31 mouse cellular contexts compared by ENCODE assay signal in genomic region chr17:85780477-85780876, GRCm38 (mm10).
"Had no signal": no experiment of that assay in that cellular context is flagged by ENCODE, and none has a peak within 500 bp of the region (broad histone marks: within the 10 kb centered on the region; RNA-seq: fewer than 3 reads in every experiment).

No protein-coding gene starts in this region.

- H3K9me3 ChIP-seq: limb, embryonic 10.5 days; limb, embryonic 12.5 days; limb, embryonic 15.5 days; liver, embryonic 12.5 days; liver, embryonic 13.5 days; liver, embryonic 15.5 days; lung, embryonic 15.5 days; midbrain, embryonic 10.5 days; midbrain, embryonic 12.5 days; midbrain, embryonic 13.5 days; midbrain, embryonic 15.5 days; neural tube, embryonic 12.5 days; neural tube, embryonic 13.5 days had no signal

- H3K27ac ChIP-seq: left cerebral cortex, adult 2 months; limb, embryonic 10.5 days; limb, embryonic 12.5 days; limb, embryonic 13.5 days; limb, embryonic 15.5 days; liver, embryonic 12.5 days; liver, embryonic 13.5 days; liver, embryonic 15.5 days; lung, embryonic 15.5 days; macrophage; midbrain, embryonic 10.5 days; midbrain, embryonic 12.5 days; midbrain, embryonic 13.5 days; midbrain, embryonic 15.5 days; neural tube, embryonic 12.5 days; neural tube, embryonic 13.5 days had no signal

- DNase-seq: liver; liver, embryonic 13.5 days; liver, postnatal 0 days; lung, adult 18-20 months; lung, adult 2 months; lung, embryonic 14.5 days; lung, postnatal 10 days; lung, postnatal 14 days; lung, postnatal 36 days; lung, postnatal 4 days; midbrain, embryonic 14.5 days had no signal

- H3K4me3 ChIP-seq: left cerebral cortex, adult 2 months; limb, embryonic 10.5 days; limb, embryonic 12.5 days; limb, embryonic 13.5 days; limb, embryonic 15.5 days; liver, embryonic 12.5 days; liver, embryonic 13.5 days; liver, embryonic 15.5 days; lung, embryonic 15.5 days; megakaryocyte, embryonic 14.5 days; midbrain, embryonic 10.5 days; midbrain, embryonic 12.5 days; midbrain, embryonic 13.5 days; midbrain, embryonic 15.5 days; myocyte; neural tube, embryonic 12.5 days; neural tube, embryonic 13.5 days had no signal

- H3K4me2 ChIP-seq: limb, embryonic 12.5 days; limb, embryonic 13.5 days; limb, embryonic 15.5 days; liver, embryonic 12.5 days; liver, embryonic 13.5 days; liver, embryonic 15.5 days; lung, embryonic 14.5 days; lung, embryonic 15.5 days; midbrain, embryonic 11.5 days; midbrain, embryonic 12.5 days; midbrain, embryonic 13.5 days; midbrain, embryonic 15.5 days; neural tube, embryonic 12.5 days; neural tube, embryonic 13.5 days had no signal

- H3K4me1 ChIP-seq: liver, embryonic 12.5 days; liver, embryonic 13.5 days; liver, embryonic 15.5 days; lung, embryonic 15.5 days; megakaryocyte, embryonic 14.5 days; midbrain, embryonic 15.5 days had no signal

- H3K36me3 ChIP-seq: limb, embryonic 10.5 days; limb, embryonic 12.5 days; limb, embryonic 13.5 days; limb, embryonic 15.5 days; liver, embryonic 12.5 days; liver, embryonic 13.5 days; liver, embryonic 15.5 days; lung, embryonic 15.5 days; midbrain, embryonic 10.5 days; midbrain, embryonic 12.5 days; midbrain, embryonic 13.5 days; midbrain, embryonic 15.5 days; neural tube, embryonic 12.5 days; neural tube, embryonic 13.5 days had no signal

- H3K27me3 ChIP-seq: lung, embryonic 15.5 days; midbrain, embryonic 15.5 days; neural tube, embryonic 12.5 days had no signal

- H3K9ac ChIP-seq: limb, embryonic 12.5 days; limb, embryonic 13.5 days; limb, embryonic 15.5 days; liver, embryonic 12.5 days; liver, embryonic 13.5 days; liver, embryonic 15.5 days; liver, postnatal 0 days; lung, embryonic 14.5 days; lung, embryonic 15.5 days; midbrain, embryonic 12.5 days; midbrain, embryonic 13.5 days; midbrain, embryonic 15.5 days; neural tube, embryonic 12.5 days; neural tube, embryonic 13.5 days had no signal

- ATAC-seq: liver, embryonic 12.5 days; liver, postnatal 0 days; lung, postnatal 0 days; midbrain, embryonic 13.5 days; midbrain, embryonic 15.5 days; midbrain, embryonic 16.5 days had no signal
